Mouse (Mus musculus) heart, embryonic 14.5 days (tissue): ENCODE data around the gene Tctn1. TPM values are rescaled to one million over a fixed set of nuclear protein-coding genes. Genes with fewer than 3 reads are reported as not detected.
A peak's percentile ranks its signal among the peaks of the same experiment; 100 is the strongest.

Experiments
- ATAC-seq: fragments of 200-750 bp; cut with Nextera tagmentation; 2 replicates; pipeline ENCODE4 v1.8.0; 2017; ENCODE audit warnings: low read depth, moderate TSS enrichment; ENCODE audit not compliant: insufficient number of reproducible peaks, insufficient read depth, low FRiP score
- H3K27ac ChIP-seq, 2 experiments: fragments of 200-500 bp in 1 of 2; fragments of 300-500 bp in 1 of 2; sonication (generic) in 1 of 2; replicated peaks in 1 of 2; 2 replicates each; pipeline ENCODE4 v1.5.1; 2012 to 2014; ENCODE audit warnings: low read depth in 2 of 2, low read length in 2 of 2, control low read depth in 1 of 2, mild to moderate bottlenecking in 1 of 2, mixed read lengths in 1 of 2; ENCODE audit not compliant: control insufficient read depth in 1 of 2, insufficient read depth in 1 of 2
- H3K27me3 ChIP-seq: fragments of 300-500 bp; sonication (generic); 2 replicates; pipeline ENCODE4 v1.6.1; 2014; ENCODE audit warnings: mild to moderate bottlenecking, low read length, control low read depth; ENCODE audit not compliant: control insufficient read depth, insufficient read depth
- H3K36me3 ChIP-seq: fragments of 300-500 bp; sonication (generic); 2 replicates; pipeline ENCODE4 v1.6.1; 2014; ENCODE audit warnings: mild to moderate bottlenecking, control low read depth, low read length, mixed read lengths; ENCODE audit not compliant: control insufficient read depth, insufficient read depth
- H3K4me1 ChIP-seq, 2 experiments: fragments of 200-500 bp in 1 of 2; fragments of 300-500 bp in 1 of 2; sonication (generic) in 1 of 2; 2 replicates each; pipeline ENCODE4 v1.6.1; 2012 to 2014; ENCODE audit warnings: low read length in 2 of 2, control low read depth in 1 of 2, mixed read lengths in 1 of 2; ENCODE audit not compliant: control insufficient read depth in 2 of 2, insufficient read depth in 2 of 2
- H3K4me2 ChIP-seq: fragments of 300-500 bp; sonication (generic); 2 replicates; pipeline ENCODE4 v1.6.1; 2014; ENCODE audit warnings: mild to moderate bottlenecking, low read length
- H3K4me3 ChIP-seq, 2 experiments: fragments of 200-500 bp in 1 of 2; fragments of 300-500 bp in 1 of 2; sonication (generic) in 1 of 2; 2 replicates each; pipeline ENCODE4 v1.5.1; 2012 to 2014; ENCODE audit warnings: low read length in 2 of 2, mild to moderate bottlenecking in 2 of 2, control low read depth in 1 of 2, low read depth in 1 of 2, moderate library complexity in 1 of 2; ENCODE audit not compliant: control insufficient read depth in 1 of 2, insufficient read depth in 1 of 2
- H3K9ac ChIP-seq: fragments of 300-500 bp; sonication (generic); 2 replicates; pipeline ENCODE4 v1.6.1; 2014; ENCODE audit warnings: mild to moderate bottlenecking, low read length
- H3K9me3 ChIP-seq: fragments of 300-500 bp; sonication (generic); 2 replicates; pipeline ENCODE4 v1.6.1; 2016; ENCODE audit warnings: low read length, control low read depth; ENCODE audit not compliant: control insufficient read depth
- WGBS: fragments of 180-500 bp; shearing (Covaris S2); extraction: QIAGEN DNeasy Blood & Tissue Kit; methylation state at CpG from one replicate; pipeline ENCODE4 v1.1.7; 2014; 5-methylcytosine and 5-hydroxymethylcytosine counted together
- polyA plus RNA-seq: library from polyadenylated mRNA; unstranded; fragments of >200 nt; fragmentation: Nextera tagmentation; extraction: Ambion mirVana; gene quantifications from 2 replicates; pipeline ENCODE4 v1.2.1, GENCODE M21; 2014

Tctn1 gene
- polyA plus RNA-seq, 1 experiment from 2014 or later: 3.4 TPM

- ATAC-seq: peak; percentile 92
- peak within 1 kb of the TSS; percentile 63 to 97 for H3K4me3 ChIP-seq
- H3K36me3 ChIP-seq: peaks cover 13% of the 10 kb centered on the region
- peak within 1 kb of the TSS; percentile 45 to 86 for H3K27ac ChIP-seq
- peaks cover 15 to 43% of the 10 kb centered on the region in 2 experiments for H3K4me1 ChIP-seq
- H3K9me3 ChIP-seq: no peaks in the 10 kb centered on the region
- no peaks in the 10 kb centered on the region for H3K27me3 ChIP-seq
- peak within 1 kb of the TSS; percentile 97 for H3K4me2 ChIP-seq
- H3K9ac ChIP-seq: peak within 1 kb of the TSS; percentile 95
- under 1% methylated on average over 69 of the region's 114 CpGs for WGBS
These were observed 20.1 kb upstream of the Tctn1 start, which contains the start of gene Pptc7 for GRCm38 (mm10) chr5:122284183-122285028. Gene Pptc7 (plus strand): TSS chr5:122284365.

GRCm38 (mm10) chr5:122283828-122284182, 19.5 kb upstream of the Tctn1 start:
- ATAC-seq: no peak
- H3K9ac ChIP-seq: no peak overlapping the region
- H3K4me3 ChIP-seq: peak overlapping the region in 1 of 2 experiments; percentile 97; a peak in 1 of 4 replicates
- H3K27me3 ChIP-seq: no peaks in the 10 kb centered on the region
- H3K4me2 ChIP-seq: peak overlapping the region; percentile 97
- 25% methylated on average over 2 of the region's 2 CpGs for WGBS
- H3K9me3 ChIP-seq: no peaks in the 10 kb centered on the region
- no peak overlapping the region for H3K27ac ChIP-seq
- peaks cover 13% of the 10 kb centered on the region for H3K36me3 ChIP-seq
- H3K4me1 ChIP-seq: peaks cover 15 to 43% of the 10 kb centered on the region in 2 experiments

- H3K4me2 ChIP-seq: peak overlapping the region; percentile 55
- peak overlapping the region in 1 of 2 experiments; percentile 8; a peak in 1 of 4 replicates for H3K4me3 ChIP-seq
- H3K36me3 ChIP-seq: no peaks in the 10 kb centered on the region
- no peaks in the 10 kb centered on the region for H3K27me3 ChIP-seq
- peaks cover 12 to 26% of the 10 kb centered on the region in 2 experiments for H3K4me1 ChIP-seq
- no peak for ATAC-seq
- WGBS: 21% methylated on average over 19 of the region's 19 CpGs
- peak overlapping the region; percentile 22; the same call in 1 of the 2 replicates for H3K9ac ChIP-seq
- H3K27ac ChIP-seq: peak overlapping the region in 1 of 2 experiments; percentile 30; a peak in 1 of 4 replicates
- no peaks in the 10 kb centered on the region for H3K9me3 ChIP-seq
These were observed 16.7 kb upstream of the Tctn1 start for GRCm38 (mm10) chr5:122280827-122281462.

GRCm38 (mm10) chr5:122280422-122280826, 16.2 kb upstream of the Tctn1 start:
- Histone ChIP-seq H3K9me3 (no peaks in the 10 kb centered on the region), H3K4me1 (peaks cover 12 to 21% of the 10 kb centered on the region in 2 experiments), H3K36me3 (no peaks in the 10 kb centered on the region), H3K27ac (peak overlapping the region in 1 of 2 experiments; percentile 30; a peak in 2 of 4 replicates), H3K9ac (peak overlapping the region; percentile 22; the same call in 1 of the 2 replicates), H3K4me3 (0 out of 4 replicates have a peak overlapping the region, but pooled peaks of 1 of the 2 experiments have one; percentile 8), H3K27me3 (no peaks in the 10 kb centered on the region), H3K4me2 (peak overlapping the region; percentile 55)
- WGBS: 17% methylated on average over 6 of the region's 6 CpGs
- ATAC-seq: no peak

GRCm38 (mm10) chr5:122279799-122280421, 15.7 kb upstream of the Tctn1 start:
- ATAC-seq: no peak
- no peaks in the 10 kb centered on the region for H3K9me3 ChIP-seq
- no peaks in the 10 kb centered on the region for H3K36me3 ChIP-seq
- 66% methylated on average over 12 of the region's 12 CpGs for WGBS
- H3K27me3 ChIP-seq: no peaks in the 10 kb centered on the region
- no peak overlapping the region for H3K4me2 ChIP-seq
- H3K4me3 ChIP-seq: no peak overlapping the region
- peaks cover 12 to 18% of the 10 kb centered on the region in 2 experiments for H3K4me1 ChIP-seq
- H3K27ac ChIP-seq: no peak overlapping the region
- no peak overlapping the region for H3K9ac ChIP-seq

GRCm38 (mm10) chr5:122278946-122279345, 14.7 kb upstream of the Tctn1 start:
- Histone ChIP-seq H3K36me3 (no peaks in the 10 kb centered on the region), H3K27ac (no peak overlapping the region), H3K4me1 (peaks cover 12 to 18% of the 10 kb centered on the region in 2 experiments), H3K9me3 (no peaks in the 10 kb centered on the region), H3K9ac (no peak overlapping the region), H3K27me3 (no peaks in the 10 kb centered on the region), H3K4me2 (no peak overlapping the region), H3K4me3 (no peak overlapping the region)
- WGBS: 83% methylated on average over 7 of the region's 7 CpGs
- ATAC-seq: no peak

GRCm38 (mm10) chr5:122274785-122275184, 10.5 kb upstream of the Tctn1 start:
- H3K9ac ChIP-seq: no peak overlapping the region
- no peaks in the 10 kb centered on the region for H3K36me3 ChIP-seq
- 40% methylated on average over 5 of the region's 5 CpGs for WGBS
- H3K27ac ChIP-seq: no peak overlapping the region
- no peak for ATAC-seq
- H3K4me3 ChIP-seq: no peak overlapping the region
- H3K4me2 ChIP-seq: no peak overlapping the region
- no peaks in the 10 kb centered on the region for H3K9me3 ChIP-seq
- no peaks in the 10 kb centered on the region for H3K4me1 ChIP-seq
- no peaks in the 10 kb centered on the region for H3K27me3 ChIP-seq
